Mouse (Mus musculus) E14TG2a.4 (cell line): Measurements from ENCODE around the gene Spo11.

Experiments
- CTCF ChIP-seq: conservative IDR thresholded peaks from 2 replicates; pipeline ENCODE4 v1.5.1; 2014; ENCODE audit warnings: low read length
- NANOG ChIP-seq: IDR thresholded peaks from 2 replicates; pipeline ENCODE4 v1.6.1; 2014; ENCODE audit warnings: borderline replicate concordance, low read length, mixed read lengths

- TF ChIP-seq CTCF (no peak), NANOG (no peak)
Measured at GRCm38 (mm10) chr2:173028508-173029031, 51.1 kb downstream of the Spo11 start.
